Mouse (Mus musculus): Measurements from ENCODE around the gene Gm20489. TPM values are rescaled to one million over a fixed set of nuclear protein-coding genes. Genes with fewer than 3 reads are reported as not detected.

Gm20489 gene
- polyA plus RNA-seq, 1 experiment from 2014 or later = not detected

DNA sequence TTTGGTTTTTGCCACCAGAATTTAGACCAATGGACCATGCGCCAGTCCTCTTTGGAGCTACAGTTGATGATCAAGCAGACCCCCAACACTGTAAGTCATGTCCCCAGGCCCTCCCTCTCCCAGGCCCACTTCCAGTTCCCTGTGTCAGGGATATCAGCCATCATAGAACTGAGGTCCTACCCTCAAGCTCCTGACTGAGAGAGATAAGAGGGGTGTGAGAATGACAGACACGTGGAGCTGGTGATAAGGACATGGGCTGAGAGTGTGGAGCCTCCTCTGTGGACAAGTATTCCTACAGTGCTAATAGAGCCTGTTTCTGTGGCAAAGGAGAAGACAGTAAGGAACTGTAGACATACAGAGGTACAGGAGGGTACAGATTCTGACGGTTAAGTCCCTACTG lies 18.7 kb upstream of the Gm20489 start:
- H3K27ac ChIP-seq = no peak overlapping the region
- no peaks in the 10 kb centered on the region for H3K4me1 ChIP-seq (replicated peaks)
- 0 out of 2 replicates have a peak, but pooled peaks cover 3% of the 10 kb centered on the region for H3K27me3 ChIP-seq (replicated peaks)
- 0 out of 2 replicates have a peak, but pooled peaks cover 2% of the 10 kb centered on the region for H3K36me3 ChIP-seq
- H3K9me3 ChIP-seq = no peaks in the 10 kb centered on the region
- no peak overlapping the region for H3K9ac ChIP-seq
- no peak overlapping the region for H3K4me3 ChIP-seq (replicated peaks)
- WGBS = 83% methylated on average over 3 of the region's 3 CpGs
- no peak overlapping the region for H3K4me2 ChIP-seq (replicated peaks)
- ATAC-seq = peak; percentile 43; the same call in 1 of the 2 replicates

DNA sequence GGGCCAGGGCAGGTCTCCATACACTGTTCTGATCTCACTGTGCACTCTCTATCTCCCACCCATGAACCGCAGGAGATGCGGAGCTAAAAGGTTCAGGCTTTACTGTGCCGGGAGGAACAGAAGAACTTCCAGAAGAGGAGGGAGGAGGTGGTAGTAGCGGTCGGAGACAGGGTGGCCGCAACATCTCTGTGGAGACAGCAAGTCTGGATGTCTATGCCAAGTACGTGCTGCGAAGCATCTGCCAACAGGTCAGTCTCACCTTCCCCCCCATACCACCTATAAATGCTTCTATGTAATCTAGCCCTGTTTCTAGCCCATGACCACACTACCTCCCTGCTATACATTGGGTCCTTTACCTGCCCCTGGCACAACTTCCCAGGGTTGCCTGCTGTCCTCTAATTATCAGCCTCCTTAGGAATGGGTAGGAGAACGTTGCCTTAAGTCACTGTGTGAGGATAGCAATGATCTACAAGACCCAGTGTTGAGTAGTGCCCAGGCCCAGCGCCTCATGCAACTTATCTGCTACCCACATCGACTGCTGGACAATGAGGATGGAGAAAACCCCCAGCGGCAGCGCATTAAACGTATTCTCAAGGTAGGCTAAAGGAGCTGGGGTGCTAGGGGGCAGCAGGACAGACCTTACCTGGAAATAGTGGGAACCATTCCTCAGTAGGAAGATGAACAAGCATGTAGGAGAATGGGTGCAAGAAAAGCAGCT lies 17.3 kb upstream of the Gm20489 start:
- Histone ChIP-seq H3K9me3 (no peaks in the 10 kb centered on the region), H3K9ac (no peak overlapping the region), H3K27ac (no peak overlapping the region), H3K4me2 (replicated peaks) (no peak overlapping the region), H3K27me3 (replicated peaks) (0 out of 2 replicates have a peak, but pooled peaks cover 3% of the 10 kb centered on the region), H3K4me1 (replicated peaks) (no peaks in the 10 kb centered on the region), H3K36me3 (0 out of 2 replicates have a peak, but pooled peaks cover 5% of the 10 kb centered on the region), H3K4me3 (replicated peaks) (no peak overlapping the region)
- no peak for ATAC-seq
- 90% methylated on average over 14 of the region's 14 CpGs for WGBS

GRCm38 (mm10) chrX:101285534-101285933 lies 16.7 kb upstream of the Gm20489 start:
- 27% methylated on average over 6 of the region's 6 CpGs for WGBS
- ATAC-seq = no peak

DNA sequence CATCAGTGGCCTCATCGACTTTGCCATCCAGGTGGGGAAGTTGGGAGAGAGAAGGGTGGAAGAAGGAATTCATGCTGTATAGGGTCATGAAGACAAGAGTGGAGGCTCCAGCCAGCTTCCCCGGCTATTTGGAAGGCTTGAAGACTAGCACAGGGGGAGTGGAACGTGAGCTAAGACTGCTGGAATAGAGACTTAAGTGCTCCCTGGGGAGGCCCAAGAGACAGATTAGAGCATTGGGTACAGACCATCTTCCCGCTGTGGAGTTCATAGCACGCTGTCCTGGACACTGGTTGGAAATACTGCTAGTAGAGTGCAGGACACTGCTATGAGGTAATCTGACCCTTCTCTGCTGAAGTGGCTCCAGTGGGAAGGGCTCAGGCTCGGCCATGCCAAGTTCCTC lies 14.0 kb upstream of the Gm20489 start:
- Histone ChIP-seq H3K4me2 (replicated peaks) (no peak overlapping the region), H3K27me3 (replicated peaks) (no peaks in the 10 kb centered on the region), H3K4me3 (replicated peaks) (no peak overlapping the region), H3K36me3 (0 out of 2 replicates have a peak, but pooled peaks cover 3% of the 10 kb centered on the region), H3K27ac (no peak overlapping the region), H3K4me1 (replicated peaks) (no peaks in the 10 kb centered on the region), H3K9ac (no peak overlapping the region), H3K9me3 (no peaks in the 10 kb centered on the region)
- WGBS = 80% methylated on average over 6 of the region's 6 CpGs
- no peak for ATAC-seq

More at GRCm38 (mm10) chrX:101285534-101285933, 16.7 kb upstream of the Gm20489 start:
- H3K27ac ChIP-seq = no peak overlapping the region
- no peak overlapping the region for H3K4me2 ChIP-seq (replicated peaks)
- H3K27me3 ChIP-seq (replicated peaks) = 0 out of 2 replicates have a peak, but pooled peaks cover 3% of the 10 kb centered on the region
- H3K4me3 ChIP-seq (replicated peaks) = no peak overlapping the region
- 0 out of 2 replicates have a peak, but pooled peaks cover 5% of the 10 kb centered on the region for H3K36me3 ChIP-seq
- H3K9me3 ChIP-seq = no peaks in the 10 kb centered on the region
- no peak overlapping the region for H3K9ac ChIP-seq
- H3K4me1 ChIP-seq (replicated peaks) = no peaks in the 10 kb centered on the region

DNA sequence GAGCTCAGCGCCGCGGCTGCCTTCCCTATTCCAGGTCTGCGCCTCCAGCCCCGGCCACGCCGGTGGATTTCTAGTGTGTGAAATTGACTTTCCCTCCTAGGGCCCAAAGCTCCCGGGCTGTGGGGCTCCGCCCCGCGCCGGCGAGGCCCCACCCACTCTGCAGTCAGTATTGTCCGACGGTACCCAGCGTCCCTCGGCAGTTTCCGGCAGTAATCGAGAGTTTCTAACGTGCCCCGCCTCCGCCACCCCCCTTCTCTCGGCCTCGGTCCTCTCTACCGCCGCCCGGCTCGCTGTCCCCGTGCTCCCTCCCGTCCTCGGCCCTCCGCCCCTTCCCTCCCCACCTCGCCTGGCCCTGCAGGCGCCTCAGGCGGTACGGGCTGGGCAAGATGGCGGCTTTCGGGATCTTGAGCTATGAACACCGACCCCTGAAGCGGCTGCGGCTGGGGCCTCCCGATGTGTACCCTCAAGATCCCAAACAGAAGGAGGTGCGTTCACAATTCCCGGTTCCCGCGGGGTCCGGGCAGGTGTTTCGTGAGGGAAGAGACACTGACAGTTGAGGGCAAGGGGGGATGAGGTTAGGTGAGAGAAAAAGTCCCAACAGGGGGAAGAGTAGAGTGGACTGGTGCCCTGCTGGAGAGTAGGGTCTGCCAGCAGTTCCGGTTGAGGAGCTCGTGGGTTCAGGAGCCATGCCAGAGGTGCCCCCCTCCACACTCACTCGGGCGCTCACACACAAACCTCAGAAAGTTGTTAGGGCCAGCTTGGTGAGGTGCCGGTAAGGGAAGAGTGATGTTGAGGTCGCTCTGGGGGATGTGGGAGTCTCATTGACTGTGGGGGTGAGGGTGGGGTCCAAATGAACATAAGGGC lies 5.3 kb upstream of the Gm20489 start, which contains the start of gene Med12:
Gene Med12, plus strand, starts transcription at position 156 of the 864 bp plus-strand sequence.
- no peaks in the 10 kb centered on the region for H3K4me1 ChIP-seq (replicated peaks)
- no peaks in the 10 kb centered on the region for H3K36me3 ChIP-seq
- 0 out of 2 replicates have a peak within 1 kb of the TSS, but pooled peaks have one; percentile 51 for H3K27ac ChIP-seq
- H3K9me3 ChIP-seq = no peaks in the 10 kb centered on the region
- peak within 1 kb of the TSS; percentile 55 for H3K4me2 ChIP-seq (replicated peaks)
- peak within 1 kb of the TSS; percentile 51 for H3K4me3 ChIP-seq (replicated peaks)
- H3K27me3 ChIP-seq (replicated peaks) = no peaks in the 10 kb centered on the region
- peak within 1 kb of the TSS; percentile 54 for H3K9ac ChIP-seq
- peak; percentile 99 for ATAC-seq
- whole genome bisulfite sequencing = 14% methylated on average over 54 of the region's 54 CpGs

DNA sequence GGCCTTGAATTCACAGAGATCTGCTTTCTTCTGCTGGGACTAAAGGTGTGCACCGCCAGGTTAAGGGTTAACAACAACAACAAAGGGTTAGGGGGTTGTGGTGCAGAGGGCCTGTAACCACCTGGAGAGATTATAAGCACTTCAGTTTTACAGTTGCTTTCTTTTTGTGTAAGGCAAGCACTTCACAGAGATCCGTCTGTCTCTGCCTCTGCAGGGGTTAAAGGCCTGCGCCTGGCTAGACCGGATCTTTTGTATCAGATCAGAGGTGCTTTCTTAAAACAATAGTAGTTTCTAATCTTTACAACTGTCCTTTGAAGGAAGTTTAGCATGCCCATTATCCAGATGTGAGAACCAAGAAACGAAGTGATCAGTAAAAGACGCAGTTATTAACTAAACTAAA lies 4.6 kb upstream of the Gm20489 start:
- 0 out of 2 replicates have a peak overlapping the region, but pooled peaks have one; percentile 51 for H3K27ac ChIP-seq
- H3K4me1 ChIP-seq (replicated peaks) = no peaks in the 10 kb centered on the region
- H3K9me3 ChIP-seq = no peaks in the 10 kb centered on the region
- no peak overlapping the region; the same call in 1 of the 2 replicates for H3K9ac ChIP-seq
- ATAC-seq = peak; percentile 32; the same call in 1 of the 2 replicates
- H3K36me3 ChIP-seq = no peaks in the 10 kb centered on the region
- peak overlapping the region; percentile 55 for H3K4me2 ChIP-seq (replicated peaks)
- WGBS = 28% methylated on average over 6 of the region's 6 CpGs
- peak overlapping the region; percentile 51 for H3K4me3 ChIP-seq (replicated peaks)
- H3K27me3 ChIP-seq (replicated peaks) = no peaks in the 10 kb centered on the region

- 46% methylated on average over 5 of the region's 5 CpGs for WGBS
- Histone ChIP-seq H3K9ac (no peak within 1 kb of the TSS), H3K4me2 (replicated peaks) (no peak within 1 kb of the TSS), H3K4me1 (replicated peaks) (no peaks in the 10 kb centered on the region), H3K9me3 (no peaks in the 10 kb centered on the region), H3K27ac (no peak within 1 kb of the TSS), H3K36me3 (no peaks in the 10 kb centered on the region), H3K4me3 (replicated peaks) (no peak within 1 kb of the TSS), H3K27me3 (replicated peaks) (0 out of 2 replicates have a peak, but pooled peaks cover 2% of the 10 kb centered on the region)
- no peak for ATAC-seq
Measured at GRCm38 (mm10) chrX:101268025-101268754, 633 bp downstream of the Gm20489 start, which contains the start of gene Il2rg. Gene Il2rg, minus strand, starts transcription at chrX:101268255.

DNA sequence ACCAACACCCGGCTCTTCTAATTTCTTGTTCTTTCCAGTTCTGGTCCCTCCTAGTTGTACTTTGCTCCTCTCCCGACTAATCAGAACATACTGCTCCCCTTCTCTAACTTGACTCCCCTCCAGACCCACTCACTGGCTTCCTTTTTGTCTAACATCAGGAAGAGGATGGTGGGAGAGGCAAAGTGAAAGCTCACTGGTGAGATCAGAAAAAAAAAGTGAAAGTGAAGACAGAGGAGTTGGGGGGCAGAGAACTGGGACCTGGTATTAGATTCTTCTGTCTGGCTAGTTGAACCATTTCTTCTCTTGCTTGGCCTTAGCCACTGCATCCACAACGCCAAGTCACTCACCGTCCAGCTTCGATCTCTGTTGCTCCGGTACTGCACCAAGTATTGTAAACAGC lies 2.2 kb downstream of the Gm20489 start:
- Histone ChIP-seq H3K9ac (no peak overlapping the region), H3K4me2 (replicated peaks) (no peak overlapping the region), H3K4me3 (replicated peaks) (no peak overlapping the region), H3K4me1 (replicated peaks) (no peaks in the 10 kb centered on the region), H3K27ac (no peak overlapping the region), H3K9me3 (no peaks in the 10 kb centered on the region), H3K36me3 (no peaks in the 10 kb centered on the region), H3K27me3 (replicated peaks) (0 out of 2 replicates have a peak, but pooled peaks cover 2% of the 10 kb centered on the region)
- WGBS = 89% methylated on average over 6 of the region's 6 CpGs
- ATAC-seq = no peak

DNA sequence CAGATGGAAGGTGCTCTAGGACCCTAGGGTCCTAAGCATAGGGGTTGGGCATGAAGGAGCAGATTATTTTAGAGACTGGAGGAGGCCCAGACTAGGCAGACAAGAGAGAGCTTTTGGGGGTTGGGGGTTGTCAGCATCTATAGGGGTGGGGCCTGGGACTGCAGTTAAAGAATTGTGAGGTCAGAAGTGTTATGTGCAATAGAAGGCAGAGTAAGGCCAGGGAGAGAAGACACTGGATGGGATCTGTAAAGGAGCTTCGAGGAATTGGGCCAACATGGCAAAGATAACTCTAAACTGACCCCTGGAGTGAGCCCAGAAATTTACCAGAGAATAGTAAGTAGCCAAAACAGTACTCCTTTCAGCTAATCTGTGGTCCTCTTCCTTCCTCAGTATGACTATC lies 4.9 kb downstream of the Gm20489 start, which contains the start of gene Gm614:
Gene Gm614, minus strand, starts transcription at position 101 of the 400 bp plus-strand sequence.
- 83% methylated on average over 1 of the region's 1 CpGs for WGBS
- no peak within 1 kb of the TSS for H3K9ac ChIP-seq
- H3K4me2 ChIP-seq (replicated peaks) = no peak within 1 kb of the TSS
- H3K4me1 ChIP-seq (replicated peaks) = 0 out of 2 replicates have a peak, but pooled peaks cover 5% of the 10 kb centered on the region
- peaks cover 2% of the 10 kb centered on the region; the same call in 1 of the 2 replicates for H3K27me3 ChIP-seq (replicated peaks)
- ATAC-seq = no peak
- H3K27ac ChIP-seq = no peak within 1 kb of the TSS
- H3K4me3 ChIP-seq (replicated peaks) = no peak within 1 kb of the TSS
- H3K9me3 ChIP-seq = no peaks in the 10 kb centered on the region
- no peaks in the 10 kb centered on the region for H3K36me3 ChIP-seq

DNA sequence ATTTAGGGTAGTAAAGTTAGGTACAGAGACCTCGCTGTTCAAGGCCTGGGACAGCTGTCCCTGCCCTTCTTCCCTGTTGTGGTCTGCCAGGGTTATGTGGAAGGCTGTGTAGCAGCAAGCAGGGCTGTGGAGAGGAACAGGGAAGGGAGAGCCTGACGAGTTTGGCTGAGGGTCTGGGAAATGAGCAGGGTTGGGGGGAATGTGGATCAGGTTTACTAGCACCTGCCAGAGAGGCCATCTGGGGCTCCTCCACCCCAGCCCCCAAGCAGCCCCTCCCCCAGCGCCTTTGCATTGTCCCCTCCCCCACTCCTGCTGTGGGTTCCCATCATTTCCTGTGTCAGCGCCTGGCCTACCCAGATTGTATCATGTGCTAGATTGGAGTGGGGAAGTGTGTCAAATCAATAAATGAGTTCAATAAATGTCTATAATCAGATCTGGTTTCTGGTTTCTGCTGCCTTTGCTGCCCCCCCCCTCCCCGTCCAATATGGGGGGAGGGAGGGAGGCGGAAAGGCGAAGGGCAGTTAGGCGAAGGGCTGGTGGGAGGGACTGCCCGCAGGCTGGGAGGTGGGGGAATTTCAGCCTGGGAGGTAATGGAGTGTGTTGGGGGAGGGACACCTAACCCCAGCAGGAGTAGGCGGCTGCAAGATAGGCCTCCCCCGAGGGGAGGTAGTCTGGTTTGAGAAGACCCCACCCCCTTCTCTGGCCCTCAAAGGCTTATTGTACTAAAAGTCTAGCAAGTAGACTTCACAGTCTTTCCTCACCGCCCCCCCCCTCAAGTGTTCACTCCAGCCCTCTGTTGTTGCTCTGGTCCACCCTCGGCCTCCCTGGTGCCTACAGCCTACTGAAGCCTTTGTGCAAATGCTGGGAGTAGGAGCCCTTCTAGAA lies 8.1 kb downstream of the Gm20489 start:
- H3K4me3 ChIP-seq (replicated peaks) = no peak overlapping the region
- no peak overlapping the region for H3K9ac ChIP-seq
- H3K4me1 ChIP-seq (replicated peaks) = 0 out of 2 replicates have a peak, but pooled peaks cover 8% of the 10 kb centered on the region
- no peaks in the 10 kb centered on the region; the same call in 1 of the 2 replicates for H3K27me3 ChIP-seq (replicated peaks)
- H3K36me3 ChIP-seq = no peaks in the 10 kb centered on the region
- no peaks in the 10 kb centered on the region for H3K9me3 ChIP-seq
- no peak overlapping the region for H3K4me2 ChIP-seq (replicated peaks)
- WGBS = 26% methylated on average over 13 of the region's 13 CpGs
- peak overlapping the region; percentile 58 for H3K27ac ChIP-seq
- ATAC-seq = peak; percentile 86

- no peak for ATAC-seq
- H3K9me3 ChIP-seq = no peaks in the 10 kb centered on the region
- H3K4me1 ChIP-seq (replicated peaks) = 0 out of 2 replicates have a peak, but pooled peaks cover 8% of the 10 kb centered on the region
- H3K36me3 ChIP-seq = no peaks in the 10 kb centered on the region
- H3K4me2 ChIP-seq (replicated peaks) = no peak overlapping the region; the same call in 1 of the 2 replicates
- no peak overlapping the region for H3K27ac ChIP-seq
- H3K4me3 ChIP-seq (replicated peaks) = no peak overlapping the region
- H3K27me3 ChIP-seq (replicated peaks) = no peaks in the 10 kb centered on the region; the same call in 1 of the 2 replicates
- no peak overlapping the region for H3K9ac ChIP-seq
- 79% methylated on average over 13 of the region's 13 CpGs for WGBS
Measured at GRCm38 (mm10) chrX:101256603-101257002, 12.2 kb downstream of the Gm20489 start.
